Mouse (Mus musculus) embryonic facial prominence, embryonic 10.5 days (tissue): ENCODE results near the gene Rgs9. TPM values are rescaled to one million over a fixed set of nuclear protein-coding genes. Genes with fewer than 3 reads are reported as not detected.
A peak's percentile ranks its signal among the peaks of the same experiment; 100 is the strongest.

Experiments
- DNase-seq: peaks from one replicate; pipeline ENCODE4 v3.0.0-alpha.2; 2017; ENCODE audit warnings: low spot score
- H3K27ac ChIP-seq: fragments of 300-500 bp; sonication (generic); replicated peaks from 2 replicates; pipeline ENCODE4 v1.5.1; 2016; ENCODE audit warnings: mild to moderate bottlenecking
- H3K27me3 ChIP-seq: fragments of 300-500 bp; sonication (generic); replicated peaks from 2 replicates; pipeline ENCODE4 v1.6.1; 2016; ENCODE audit warnings: low read depth, mild to moderate bottlenecking; ENCODE audit not compliant: poor library complexity, severe bottlenecking
- H3K36me3 ChIP-seq: fragments of 300-500 bp; sonication (generic); replicated peaks from 2 replicates; pipeline ENCODE4 v1.6.1; 2016; ENCODE audit warnings: mild to moderate bottlenecking, moderate library complexity
- H3K4me1 ChIP-seq: fragments of 300-500 bp; sonication (generic); 2 replicates; pipeline ENCODE4 v1.6.1; 2016
- H3K4me3 ChIP-seq: fragments of 300-500 bp; sonication (generic); 2 replicates; pipeline ENCODE4 v1.5.1; 2016; ENCODE audit warnings: mild to moderate bottlenecking, moderate library complexity
- H3K9me3 ChIP-seq: fragments of 300-500 bp; sonication (generic); 2 replicates; pipeline ENCODE4 v1.6.1; 2016; ENCODE audit warnings: mild to moderate bottlenecking
- WGBS: fragments of 180-500 bp; shearing (Covaris S2); methylation state at CpG from one replicate; pipeline ENCODE4 v1.1.7; 2016; 5-methylcytosine and 5-hydroxymethylcytosine counted together
- polyA plus RNA-seq: library from polyadenylated mRNA; unstranded; fragments of >200 nt; fragmentation: Nextera tagmentation; extraction: Ambion mirVana; gene quantifications from 2 replicates; pipeline ENCODE4 v1.2.1, GENCODE M21; 2016

Gene Rgs9
- polyA plus RNA-seq, 1 experiment from 2014 or later: 1.8 TPM

DNA sequence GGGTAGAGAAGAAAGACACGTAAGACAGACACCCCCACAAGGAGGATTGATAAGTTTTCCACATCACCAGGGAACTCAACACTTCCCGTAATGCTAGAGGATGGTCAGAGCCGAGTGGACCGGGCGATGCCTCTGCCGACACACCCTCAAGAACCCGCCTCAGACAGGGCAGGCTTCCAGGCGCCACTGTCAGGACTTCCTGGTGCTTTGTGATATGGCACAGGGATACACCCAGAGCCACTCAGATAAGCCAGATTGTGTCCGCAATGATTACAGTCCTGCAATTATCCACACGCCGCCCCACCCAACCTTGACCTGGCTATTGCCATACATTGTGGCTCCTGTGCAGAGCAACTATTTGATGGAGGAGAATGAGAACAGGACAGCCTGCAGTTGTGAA is 117.6 kb downstream of the Rgs9 start:
- Histone ChIP-seq H3K27me3 (no peaks in the 10 kb centered on the region), H3K27ac (no peak overlapping the region), H3K4me1 (peaks cover 7% of the 10 kb centered on the region; the same call in 1 of the 2 replicates), H3K36me3 (no peaks in the 10 kb centered on the region), H3K4me3 (no peak overlapping the region), H3K9me3 (no peaks in the 10 kb centered on the region)
- 88% methylated on average over 11 of the region's 11 CpGs for WGBS
- no peak for DNase-seq

DNA sequence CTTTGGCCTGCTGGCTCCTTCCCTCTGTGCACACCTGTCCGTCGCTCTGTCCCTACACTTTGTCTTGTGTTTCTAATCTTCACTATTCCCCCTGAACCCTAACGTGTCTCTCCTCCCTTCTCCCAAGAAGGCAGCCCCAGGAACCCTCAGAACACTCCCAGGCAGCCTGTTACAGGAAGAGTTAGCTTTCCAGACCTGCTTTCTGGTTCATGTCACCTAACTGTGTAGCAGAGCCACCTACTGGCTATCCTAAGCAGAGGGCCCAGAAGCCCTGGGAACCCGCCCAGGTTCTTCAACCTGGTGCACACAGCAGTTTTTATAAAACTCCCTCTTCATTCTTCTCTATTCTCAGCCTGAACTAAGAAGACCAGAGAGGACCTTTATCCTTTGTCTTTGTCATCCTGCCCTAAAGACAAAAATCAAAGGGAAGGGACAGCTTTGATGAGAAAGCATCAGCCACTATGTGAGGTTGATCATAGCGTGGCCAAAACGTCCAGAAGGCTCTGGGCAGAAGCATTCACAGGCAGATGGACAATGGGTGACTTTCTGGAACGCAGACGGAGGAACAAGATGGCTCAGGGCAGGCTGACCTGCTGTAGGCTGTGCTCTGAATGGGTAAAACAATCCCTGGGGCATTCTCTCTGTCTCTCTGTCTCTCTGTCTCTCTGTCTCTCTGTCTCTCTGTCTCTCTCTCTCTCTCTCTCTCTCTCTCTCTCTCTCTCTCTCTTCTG is 119.0 kb downstream of the Rgs9 start:
- WGBS: 55% methylated on average over 8 of the region's 8 CpGs
- peaks cover 7% of the 10 kb centered on the region; the same call in 1 of the 2 replicates for H3K4me1 ChIP-seq
- no peak overlapping the region for H3K27ac ChIP-seq
- no peaks in the 10 kb centered on the region for H3K27me3 ChIP-seq
- H3K9me3 ChIP-seq: no peaks in the 10 kb centered on the region
- no peaks in the 10 kb centered on the region for H3K36me3 ChIP-seq
- peak; percentile 39 for DNase-seq
- no peak overlapping the region for H3K4me3 ChIP-seq

DNA sequence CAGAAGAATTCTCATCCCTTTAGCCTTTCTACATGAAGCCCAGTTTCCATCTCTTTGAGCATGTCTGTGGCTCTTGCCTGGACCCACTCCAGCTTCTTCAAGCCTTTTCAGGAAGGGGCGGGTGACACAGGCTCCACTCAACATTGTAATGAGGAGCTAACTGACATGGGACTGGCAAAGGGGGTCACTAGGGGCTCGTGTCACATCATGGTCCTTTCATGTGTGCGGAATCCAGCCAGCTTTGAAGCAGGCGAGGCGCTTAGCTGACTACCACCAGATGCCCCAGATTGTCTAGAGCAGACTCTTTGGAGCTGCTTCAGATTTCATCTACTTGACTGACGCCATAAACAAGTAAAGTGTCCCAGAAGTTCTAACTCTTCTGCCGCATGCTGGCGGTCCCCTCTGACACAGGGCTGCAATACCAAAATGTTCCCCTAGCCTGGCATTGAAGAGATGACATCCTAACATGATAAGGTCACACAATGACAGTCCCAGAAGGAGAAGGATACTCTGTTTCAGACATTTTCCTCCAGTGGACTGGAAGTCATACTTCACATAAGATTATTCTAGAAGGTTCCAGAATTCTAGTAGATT is 122.5 kb downstream of the Rgs9 start:
- DNase-seq: no peak
- Histone ChIP-seq H3K4me3 (no peak overlapping the region), H3K27me3 (no peaks in the 10 kb centered on the region), H3K36me3 (no peaks in the 10 kb centered on the region), H3K9me3 (peaks cover 5% of the 10 kb centered on the region; the same call in 1 of the 2 replicates), H3K27ac (no peak overlapping the region), H3K4me1 (peaks cover 7% of the 10 kb centered on the region; the same call in 1 of the 2 replicates)
- WGBS: 92% methylated on average over 8 of the region's 8 CpGs

Other genes with a start within 250 kb of the Rgs9 start
- not detected in 2 replicates for gene E030025P04Rik, start 153.8 kb downstream of the Rgs9 start, polyA plus RNA-seq
- gene Gna13, start 64.7 kb upstream of the Rgs9 start, polyA plus RNA-seq: 18.3 and 18.5 TPM in 2 replicates
- gene 9930022D16Rik, start 115.8 kb upstream of the Rgs9 start, polyA plus RNA-seq: not detected in 2 replicates
- gene Amz2, start 127.8 kb upstream of the Rgs9 start, polyA plus RNA-seq: 34.5 and 41.6 TPM in 2 replicates
- gene Arsg, start 175.2 kb upstream of the Rgs9 start, polyA plus RNA-seq: 1.5 and 1.6 TPM in 2 replicates
- 3.8 TPM in 2 replicates for gene Slc16a6, start 175.5 kb upstream of the Rgs9 start, polyA plus RNA-seq